Mouse (Mus musculus): ENCODE results near the gene F2. TPM values are rescaled to one million over a fixed set of nuclear protein-coding genes. Genes with fewer than 3 reads are reported as not detected.

F2 gene
- polyA plus RNA-seq, 1 experiment: not detected

DNA sequence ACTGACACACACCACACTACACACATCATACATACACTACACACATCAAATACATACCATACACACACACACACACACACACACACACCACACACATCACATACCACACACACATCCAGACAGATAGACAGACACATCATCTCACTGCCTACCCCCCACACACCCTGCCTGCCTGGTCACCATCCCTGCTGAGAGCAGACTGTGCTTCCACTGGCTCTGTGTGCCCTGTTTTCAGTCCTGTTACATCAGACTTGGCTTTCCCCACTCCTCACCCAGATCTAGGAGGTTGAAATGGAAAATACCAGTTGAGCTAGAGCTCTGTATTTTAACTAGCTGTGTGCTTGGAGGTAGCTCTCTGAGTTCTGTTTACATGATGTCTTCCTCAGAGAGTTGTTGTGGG, 28.6 kb upstream of the F2 start:
- Histone ChIP-seq H3K4me3 (ENCODE audit: insufficient read depth, low read length) (no peak overlapping the region), H3K27ac (ENCODE audit: insufficient read depth, low read length) (peak overlapping the region; percentile 85), H3K4me1 (ENCODE audit: control insufficient read depth, insufficient read depth, low read length) (no peaks in the 10 kb centered on the region)
- TF ChIP-seq POLR2A (IDR thresholded peaks at IDR 0.05; ENCODE audit: low read depth, low read length) (peak; percentile 40; the same call in 1 of the 2 replicates), CTCF (IDR thresholded peaks at IDR 0.05; ENCODE audit: borderline replicate concordance, insufficient read depth, low read length) (no peak)

DNA sequence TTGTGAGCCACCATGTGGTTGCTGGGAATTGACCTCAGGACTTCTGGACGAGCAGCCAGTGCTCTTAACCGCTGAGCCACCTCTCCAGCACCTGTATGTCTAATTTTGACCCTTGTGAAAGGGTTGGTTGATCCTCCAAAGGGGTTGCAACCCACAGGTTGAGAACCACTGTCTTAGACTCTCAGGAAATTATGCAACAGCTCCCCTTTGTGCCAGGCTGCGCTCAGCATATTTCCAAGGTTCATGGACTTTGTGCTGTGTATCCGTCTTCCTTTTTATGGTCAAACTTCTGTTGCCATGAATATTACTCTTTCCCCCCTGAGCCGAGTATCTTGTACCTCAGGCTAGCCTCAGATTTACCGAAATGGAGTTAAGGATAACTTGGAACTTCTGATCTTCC, 24.8 kb upstream of the F2 start:
- Histone ChIP-seq H3K4me3 (ENCODE audit: insufficient read depth, low read length) (no peak overlapping the region), H3K4me1 (ENCODE audit: control insufficient read depth, insufficient read depth, low read length) (no peaks in the 10 kb centered on the region), H3K27ac (ENCODE audit: insufficient read depth, low read length) (no peak overlapping the region)
- TF ChIP-seq POLR2A (IDR thresholded peaks at IDR 0.05; ENCODE audit: low read depth, low read length) (no peak), CTCF (IDR thresholded peaks at IDR 0.05; ENCODE audit: borderline replicate concordance, insufficient read depth, low read length) (no peak)

DNA sequence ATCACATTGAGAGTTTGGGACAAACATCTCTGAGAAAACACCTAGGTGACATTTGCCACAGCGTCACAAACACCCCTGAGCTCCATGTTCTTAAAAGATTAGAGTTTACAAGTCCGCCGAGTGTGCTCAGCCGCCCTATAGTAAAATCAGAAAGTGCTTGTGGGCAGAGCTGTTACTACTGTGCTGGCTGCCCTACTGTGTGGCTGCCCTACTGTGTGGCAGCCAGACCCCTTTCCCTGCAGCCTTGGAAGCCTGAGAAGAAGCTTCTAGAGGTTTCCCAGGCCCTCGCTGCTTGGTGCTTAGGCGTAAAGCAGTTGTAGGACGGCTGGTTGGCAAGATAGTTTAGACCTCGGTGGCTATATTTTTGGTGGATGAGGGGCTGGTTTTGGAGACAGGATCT, 23.4 kb upstream of the F2 start:
- H3K27ac ChIP-seq (ENCODE audit: insufficient read depth, low read length): no peak overlapping the region
- no peak overlapping the region for H3K4me3 ChIP-seq (ENCODE audit: insufficient read depth, low read length)
- H3K4me1 ChIP-seq (ENCODE audit: control insufficient read depth, insufficient read depth, low read length): no peaks in the 10 kb centered on the region
- TF ChIP-seq CTCF (IDR thresholded peaks at IDR 0.05; ENCODE audit: borderline replicate concordance, insufficient read depth, low read length): no peak
- TF ChIP-seq POLR2A (IDR thresholded peaks at IDR 0.05; ENCODE audit: low read depth, low read length): no peak

DNA sequence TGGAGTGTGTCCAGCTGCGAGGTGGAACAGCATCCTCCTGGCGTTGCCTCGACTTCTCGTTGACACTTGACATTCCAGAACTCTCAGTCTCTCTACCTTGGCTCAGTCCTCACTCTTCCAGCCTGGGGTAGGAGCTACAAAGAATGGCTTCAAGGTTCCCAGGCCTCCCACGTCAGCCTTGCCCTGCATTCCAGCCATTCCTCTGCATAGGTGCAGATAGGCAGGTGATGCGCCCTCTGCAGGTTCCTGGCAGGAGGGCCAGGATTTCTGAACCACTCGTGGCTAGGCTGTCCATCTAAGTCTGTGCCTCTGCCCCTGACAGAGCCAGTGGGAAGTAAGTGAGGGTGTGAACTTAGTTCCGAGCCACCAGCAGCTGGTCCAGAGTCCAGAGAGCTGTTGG, 20.6 kb upstream of the F2 start:
- no peak overlapping the region for H3K4me3 ChIP-seq (ENCODE audit: insufficient read depth, low read length)
- TF ChIP-seq POLR2A (IDR thresholded peaks at IDR 0.05; ENCODE audit: low read depth, low read length) (no peak), CTCF (IDR thresholded peaks at IDR 0.05; ENCODE audit: borderline replicate concordance, insufficient read depth, low read length) (no peak)
- H3K4me1 ChIP-seq (ENCODE audit: control insufficient read depth, insufficient read depth, low read length): 0 out of 2 replicates have a peak, but pooled peaks cover 4% of the 10 kb centered on the region
- no peak overlapping the region for H3K27ac ChIP-seq (ENCODE audit: insufficient read depth, low read length)

DNA sequence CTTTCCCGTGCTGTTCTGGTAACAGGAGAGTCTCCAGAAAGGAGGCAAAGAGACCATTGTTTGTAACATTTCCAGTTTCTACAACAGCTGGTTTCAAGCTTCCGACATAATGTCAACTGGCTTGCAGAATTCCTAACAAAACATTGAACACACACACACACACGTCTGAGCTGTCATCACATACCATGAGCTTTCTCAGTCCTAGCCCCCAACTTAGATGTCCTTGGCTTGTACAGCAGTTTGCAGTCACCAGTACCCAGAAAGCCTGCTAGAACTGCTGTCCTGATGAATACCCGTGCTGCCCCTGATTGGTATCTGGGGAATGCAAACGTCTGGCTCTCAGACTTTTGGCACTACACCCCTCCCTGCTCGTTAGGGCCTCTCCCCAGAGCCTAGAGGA, 19.6 kb upstream of the F2 start:
- H3K4me3 ChIP-seq (ENCODE audit: insufficient read depth, low read length): no peak overlapping the region
- no peak overlapping the region for H3K27ac ChIP-seq (ENCODE audit: insufficient read depth, low read length)
- H3K4me1 ChIP-seq (ENCODE audit: control insufficient read depth, insufficient read depth, low read length): peaks cover 6% of the 10 kb centered on the region; the same call in 1 of the 2 replicates
- TF ChIP-seq CTCF (IDR thresholded peaks at IDR 0.05; ENCODE audit: borderline replicate concordance, insufficient read depth, low read length) (no peak), POLR2A (IDR thresholded peaks at IDR 0.05; ENCODE audit: low read depth, low read length) (no peak)

DNA sequence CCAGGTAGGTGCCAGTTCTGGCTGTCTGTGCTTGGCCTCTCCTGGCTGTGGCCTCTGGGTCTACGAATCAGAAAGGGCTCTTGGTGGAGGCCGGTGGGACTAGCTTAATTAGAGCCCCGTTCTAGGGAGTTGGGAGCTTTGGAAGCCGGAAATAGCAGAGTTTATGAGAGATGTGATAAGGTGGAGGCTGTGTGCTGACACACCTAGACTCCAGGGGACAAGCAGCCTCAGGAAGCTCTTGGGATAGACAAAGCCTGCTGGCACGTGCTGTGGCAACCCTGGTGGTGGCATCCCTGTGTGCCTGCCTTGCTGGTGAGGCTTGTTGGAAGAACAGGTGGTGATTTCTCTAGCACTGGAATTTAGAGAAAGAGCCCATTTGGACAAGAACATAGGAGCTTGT, 19.2 kb upstream of the F2 start:
- Histone ChIP-seq H3K4me3 (ENCODE audit: insufficient read depth, low read length) (no peak overlapping the region), H3K27ac (ENCODE audit: insufficient read depth, low read length) (no peak overlapping the region), H3K4me1 (ENCODE audit: control insufficient read depth, insufficient read depth, low read length) (peaks cover 6% of the 10 kb centered on the region; the same call in 1 of the 2 replicates)
- TF ChIP-seq CTCF (IDR thresholded peaks at IDR 0.05; ENCODE audit: borderline replicate concordance, insufficient read depth, low read length) (no peak), POLR2A (IDR thresholded peaks at IDR 0.05; ENCODE audit: low read depth, low read length) (no peak)

DNA sequence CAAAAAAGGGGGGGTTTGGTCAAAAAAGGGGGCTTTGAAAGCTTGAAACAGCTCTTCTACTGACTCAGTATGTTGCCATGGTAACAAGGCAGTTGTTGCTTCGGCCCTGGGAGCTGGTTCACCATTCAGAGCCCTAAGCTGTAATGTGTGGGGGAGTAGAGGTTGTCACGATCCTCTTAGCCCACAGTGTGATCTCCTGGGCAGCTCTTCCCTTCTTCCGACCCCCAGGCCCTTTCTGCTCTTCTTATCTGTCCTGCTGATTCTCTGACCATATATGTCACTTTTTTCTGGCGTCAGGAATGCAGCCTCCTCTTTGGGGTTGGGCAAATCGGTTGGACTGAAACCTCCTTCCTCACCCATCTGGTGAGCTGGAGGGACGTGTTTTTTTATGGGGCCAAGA, 16.6 kb upstream of the F2 start:
- TF ChIP-seq POLR2A (IDR thresholded peaks at IDR 0.05; ENCODE audit: low read depth, low read length) (no peak), CTCF (IDR thresholded peaks at IDR 0.05; ENCODE audit: borderline replicate concordance, insufficient read depth, low read length) (no peak)
- H3K4me1 ChIP-seq (ENCODE audit: control insufficient read depth, insufficient read depth, low read length): peaks cover 6% of the 10 kb centered on the region; the same call in 1 of the 2 replicates
- H3K27ac ChIP-seq (ENCODE audit: insufficient read depth, low read length): peak overlapping the region; percentile 68
- H3K4me3 ChIP-seq (ENCODE audit: insufficient read depth, low read length): no peak overlapping the region

DNA sequence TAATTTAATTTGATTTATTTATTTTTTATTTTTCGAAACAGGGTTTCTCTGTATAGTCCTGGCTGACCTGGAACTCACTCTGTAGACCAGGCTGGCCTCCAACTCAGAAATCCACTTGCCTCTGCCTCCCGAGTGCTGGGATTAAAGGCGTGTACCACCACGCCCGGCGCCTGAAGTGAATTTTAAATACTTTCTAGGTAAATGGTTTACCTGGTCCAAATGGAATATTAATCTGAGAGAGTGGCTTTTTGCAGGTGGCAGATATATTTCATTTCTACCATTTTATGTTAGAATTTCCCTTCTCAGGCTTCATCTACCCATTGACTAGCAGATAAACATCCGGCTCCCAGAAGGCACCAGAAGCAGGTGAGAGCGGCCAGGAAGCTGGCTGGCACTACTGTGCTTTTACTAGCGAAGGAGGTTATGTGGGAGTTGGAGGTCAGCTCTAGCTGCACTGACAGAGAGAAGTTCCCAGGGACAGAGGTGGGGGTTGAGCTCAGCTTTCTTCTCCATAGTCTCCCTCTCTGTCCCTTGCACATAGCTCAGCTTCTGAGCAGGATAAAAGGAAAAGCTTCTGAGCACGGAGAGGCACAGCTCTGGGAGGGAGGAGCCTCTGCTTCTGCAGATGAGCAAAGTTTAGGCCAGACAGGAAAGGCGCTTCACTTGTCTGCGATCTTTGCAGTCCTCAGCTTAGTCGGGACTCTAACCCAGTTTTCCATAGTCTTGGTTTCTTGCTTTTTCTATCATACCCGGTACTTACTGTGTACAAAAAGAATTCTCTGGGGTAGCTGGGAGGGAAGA, 15.4 kb upstream of the F2 start:
- no peak for TF ChIP-seq POLR2A (IDR thresholded peaks at IDR 0.05; ENCODE audit: low read depth, low read length)
- TF ChIP-seq CTCF (IDR thresholded peaks at IDR 0.05; ENCODE audit: borderline replicate concordance, insufficient read depth, low read length): no peak
- Histone ChIP-seq H3K27ac (ENCODE audit: insufficient read depth, low read length) (no peak overlapping the region), H3K4me1 (ENCODE audit: control insufficient read depth, insufficient read depth, low read length) (peaks cover 6% of the 10 kb centered on the region; the same call in 1 of the 2 replicates), H3K4me3 (ENCODE audit: insufficient read depth, low read length) (no peak overlapping the region)

DNA sequence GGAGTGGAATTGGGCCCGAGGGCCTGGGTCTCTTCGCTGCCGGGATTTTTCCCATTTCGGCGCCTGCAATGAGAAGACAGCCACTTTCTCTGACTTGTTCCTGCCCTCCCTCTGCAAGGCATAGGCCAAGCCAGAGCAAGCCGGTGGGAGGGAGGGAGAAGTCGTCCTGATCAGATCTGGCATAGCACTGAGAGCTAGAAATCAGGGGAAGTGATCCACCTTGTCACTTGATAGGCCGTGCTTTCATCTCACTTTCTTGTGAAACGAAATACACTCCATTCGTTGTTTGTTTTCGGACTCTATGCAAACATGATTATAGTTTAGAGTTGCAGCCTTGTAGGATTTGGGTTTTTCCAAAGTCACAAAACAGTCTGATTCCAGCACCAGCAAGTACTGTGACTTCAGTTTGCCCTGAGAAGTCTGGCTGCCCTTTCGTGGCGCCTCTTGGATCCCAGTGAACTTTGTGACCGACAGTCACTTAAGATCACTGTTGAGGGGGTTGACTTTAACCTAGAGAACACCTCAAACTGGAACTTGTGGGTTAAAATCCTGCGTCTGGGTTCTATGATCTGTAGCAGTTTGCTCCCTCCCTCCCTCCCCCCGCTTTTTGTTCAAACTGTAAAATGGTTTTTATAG, 14.3 kb upstream of the F2 start:
- H3K4me3 ChIP-seq (ENCODE audit: insufficient read depth, low read length): peak overlapping the region; percentile 91
- TF ChIP-seq CTCF (IDR thresholded peaks at IDR 0.05; ENCODE audit: borderline replicate concordance, insufficient read depth, low read length) (no peak), POLR2A (IDR thresholded peaks at IDR 0.05; ENCODE audit: low read depth, low read length) (no peak)
- H3K27ac ChIP-seq (ENCODE audit: insufficient read depth, low read length): peak overlapping the region; percentile 69
- peaks cover 6% of the 10 kb centered on the region; the same call in 1 of the 2 replicates for H3K4me1 ChIP-seq (ENCODE audit: control insufficient read depth, insufficient read depth, low read length)
